Mouse (Mus musculus) G1E (cell line): ENCODE data around the gene Jpt1.
"Not testable (repeated sequence)": the region's sequence is repeated elsewhere in the genome, so short reads cannot be mapped to it uniquely, and the experiment has no call there.

Experiments used
- CTCF ChIP-seq: IDR thresholded peaks from 2 replicates; pipeline ENCODE4 v1.5.1; 2012; ENCODE audit warnings: low read depth, low read length, inconsistent platforms, mixed read lengths
- TAL1 ChIP-seq: conservative IDR thresholded peaks from 2 replicates; pipeline ENCODE4 v1.6.1; 2012; ENCODE audit warnings: low read depth, low read length, inconsistent platforms, mixed read lengths

DNA sequence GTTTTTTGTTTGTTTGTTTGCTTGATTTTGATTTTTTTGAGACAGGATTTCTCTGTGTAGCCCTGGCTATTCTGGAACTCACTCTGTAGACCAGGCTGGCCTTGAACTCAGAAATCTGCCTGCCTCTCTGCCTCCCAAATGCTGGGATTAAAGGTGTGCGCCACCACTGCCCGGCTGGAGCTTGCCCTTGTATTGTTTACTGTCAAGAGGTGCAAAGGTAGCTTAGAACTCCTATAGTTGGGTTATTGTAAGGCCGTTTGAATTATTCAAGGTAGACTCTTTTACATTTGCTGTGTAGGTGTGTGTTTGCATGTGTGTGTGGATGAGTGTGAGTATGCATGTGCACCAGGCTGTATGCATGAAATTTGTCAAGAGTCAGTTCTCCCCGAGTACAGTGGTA is 37.6 kb downstream of the Jpt1 start:
- not testable (repeated sequence) for TF ChIP-seq TAL1, CTCF
